Mouse (Mus musculus): ENCODE measurements around the gene Junb. TPM values are rescaled to one million over a fixed set of nuclear protein-coding genes. Genes with fewer than 3 reads are reported as not detected.

Junb gene
- polyA plus RNA-seq, 1 experiment: 19.0 TPM

- Histone ChIP-seq H3K9ac (ENCODE audit: low read depth, poor library complexity, severe bottlenecking) (peak overlapping the region; percentile 74), H3K27me3 (ENCODE audit: control insufficient read depth, insufficient read depth, low read length, poor library complexity, severe bottlenecking) (no peaks in the 10 kb centered on the region), H3K9me3 (replicated peaks; ENCODE audit: control insufficient read depth, insufficient read depth, low read length, poor library complexity, severe bottlenecking) (no peaks in the 10 kb centered on the region), H3K27ac (ENCODE audit: insufficient read depth, low read length) (peak overlapping the region; percentile 10; the same call in 1 of the 2 replicates), H3K36me3 (ENCODE audit: control insufficient read depth, insufficient read depth, low read length, poor library complexity, severe bottlenecking) (no peaks in the 10 kb centered on the region), H3K4me1 (ENCODE audit: control insufficient read depth, insufficient read depth, low read length) (peaks cover 8% of the 10 kb centered on the region), H3K4me3 (ENCODE audit: low read depth, low read length) (peak overlapping the region; percentile 73)
- TF ChIP-seq EP300 (IDR thresholded peaks at IDR 0.05; ENCODE audit: insufficient read depth, low read depth, low read length) (no peak), POLR2A (IDR thresholded peaks at IDR 0.05; ENCODE audit: insufficient read depth, low read length) (no peak), CTCF (IDR thresholded peaks at IDR 0.05; ENCODE audit: low read depth, low read length) (no peak)
These were observed 7.9 kb upstream of the Junb start for GRCm38 (mm10) chr8:84986379-84986945.

- Histone ChIP-seq H3K9ac (ENCODE audit: low read depth, poor library complexity, severe bottlenecking) (peak overlapping the region; percentile 74), H3K4me3 (ENCODE audit: low read depth, low read length) (peak overlapping the region; percentile 73), H3K9me3 (replicated peaks; ENCODE audit: control insufficient read depth, insufficient read depth, low read length, poor library complexity, severe bottlenecking) (no peaks in the 10 kb centered on the region), H3K27ac (ENCODE audit: insufficient read depth, low read length) (peak overlapping the region; percentile 79), H3K36me3 (ENCODE audit: control insufficient read depth, insufficient read depth, low read length, poor library complexity, severe bottlenecking) (no peaks in the 10 kb centered on the region), H3K27me3 (ENCODE audit: control insufficient read depth, insufficient read depth, low read length, poor library complexity, severe bottlenecking) (no peaks in the 10 kb centered on the region), H3K4me1 (ENCODE audit: control insufficient read depth, insufficient read depth, low read length) (peaks cover 10% of the 10 kb centered on the region)
- peak; percentile 83 for TF ChIP-seq EP300 (IDR thresholded peaks at IDR 0.05; ENCODE audit: insufficient read depth, low read depth, low read length)
- no peak for TF ChIP-seq POLR2A (IDR thresholded peaks at IDR 0.05; ENCODE audit: insufficient read depth, low read length)
These were observed 7.3 kb upstream of the Junb start for GRCm38 (mm10) chr8:84985684-84986378.

GRCm38 (mm10) chr8:84985049-84985683 is 6.6 kb upstream of the Junb start:
- peaks cover 10% of the 10 kb centered on the region for H3K4me1 ChIP-seq (ENCODE audit: control insufficient read depth, insufficient read depth, low read length)
- TF ChIP-seq CTCF (IDR thresholded peaks at IDR 0.05; ENCODE audit: low read depth, low read length): no peak
- no peaks in the 10 kb centered on the region for H3K36me3 ChIP-seq (ENCODE audit: control insufficient read depth, insufficient read depth, low read length, poor library complexity, severe bottlenecking)
- peak overlapping the region; percentile 74 for H3K9ac ChIP-seq (ENCODE audit: low read depth, poor library complexity, severe bottlenecking)
- H3K4me3 ChIP-seq (ENCODE audit: low read depth, low read length): peak overlapping the region; percentile 73
- H3K27me3 ChIP-seq (ENCODE audit: control insufficient read depth, insufficient read depth, low read length, poor library complexity, severe bottlenecking): no peaks in the 10 kb centered on the region
- H3K27ac ChIP-seq (ENCODE audit: insufficient read depth, low read length): peak overlapping the region; percentile 79
- no peaks in the 10 kb centered on the region for H3K9me3 ChIP-seq (replicated peaks; ENCODE audit: control insufficient read depth, insufficient read depth, low read length, poor library complexity, severe bottlenecking)

GRCm38 (mm10) chr8:84984294-84985048 is 6.0 kb upstream of the Junb start:
- no peaks in the 10 kb centered on the region for H3K9me3 ChIP-seq (replicated peaks; ENCODE audit: control insufficient read depth, insufficient read depth, low read length, poor library complexity, severe bottlenecking)
- peaks cover 10% of the 10 kb centered on the region for H3K4me1 ChIP-seq (ENCODE audit: control insufficient read depth, insufficient read depth, low read length)
- H3K27me3 ChIP-seq (ENCODE audit: control insufficient read depth, insufficient read depth, low read length, poor library complexity, severe bottlenecking): no peaks in the 10 kb centered on the region
- no peak for TF ChIP-seq POLR2A (IDR thresholded peaks at IDR 0.05; ENCODE audit: insufficient read depth, low read length)
- TF ChIP-seq EP300 (IDR thresholded peaks at IDR 0.05; ENCODE audit: insufficient read depth, low read depth, low read length): peak; percentile 71; the same call in 1 of the 2 replicates
- H3K27ac ChIP-seq (ENCODE audit: insufficient read depth, low read length): peak overlapping the region; percentile 79
- H3K4me3 ChIP-seq (ENCODE audit: low read depth, low read length): peak overlapping the region; percentile 73; the same call in 1 of the 2 replicates
- H3K36me3 ChIP-seq (ENCODE audit: control insufficient read depth, insufficient read depth, low read length, poor library complexity, severe bottlenecking): no peaks in the 10 kb centered on the region
- H3K9ac ChIP-seq (ENCODE audit: low read depth, poor library complexity, severe bottlenecking): peak overlapping the region; percentile 74

GRCm38 (mm10) chr8:84982499-84983011 is 4.0 kb upstream of the Junb start:
- Histone ChIP-seq H3K36me3 (ENCODE audit: control insufficient read depth, insufficient read depth, low read length, poor library complexity, severe bottlenecking) (no peaks in the 10 kb centered on the region), H3K9ac (ENCODE audit: low read depth, poor library complexity, severe bottlenecking) (no peak overlapping the region), H3K27me3 (ENCODE audit: control insufficient read depth, insufficient read depth, low read length, poor library complexity, severe bottlenecking) (no peaks in the 10 kb centered on the region), H3K27ac (ENCODE audit: insufficient read depth, low read length) (no peak overlapping the region), H3K4me1 (ENCODE audit: control insufficient read depth, insufficient read depth, low read length) (peaks cover 7% of the 10 kb centered on the region), H3K9me3 (replicated peaks; ENCODE audit: control insufficient read depth, insufficient read depth, low read length, poor library complexity, severe bottlenecking) (no peaks in the 10 kb centered on the region), H3K4me3 (ENCODE audit: low read depth, low read length) (no peak overlapping the region)
- TF ChIP-seq POLR2A (IDR thresholded peaks at IDR 0.05; ENCODE audit: insufficient read depth, low read length): no peak
- no peak for TF ChIP-seq EP300 (IDR thresholded peaks at IDR 0.05; ENCODE audit: insufficient read depth, low read depth, low read length)
- no peak for TF ChIP-seq CTCF (IDR thresholded peaks at IDR 0.05; ENCODE audit: low read depth, low read length)

All from ES-Bruce4 (cell line).